Comparison of ENCODE assay signal across 8 mouse cellular contexts in genomic region chr11:58994337-58994826, GRCm38 (mm10). TPM values are rescaled to one million over a fixed set of nuclear protein-coding genes. Genes with fewer than 3 reads are reported as not detected.
DNase-seq lines count a peak whose midpoint lies in the region; ATAC-seq and TF ChIP-seq lines count a peak whose summit lies in the region.

No protein-coding gene starts in this region.

- peaks cover 16% of the 10 kb centered on the region for H3K36me3 ChIP-seq in embryonic facial prominence, embryonic 15.5 days
- no peaks in the 10 kb centered on the region for H3K36me3 ChIP-seq in liver, embryonic 14.5 days (replicated peaks; ENCODE audit: control insufficient read depth, insufficient read depth, low read depth)

- no peak for TF ChIP-seq EP300 in liver, embryonic 14.5 days (IDR thresholded peaks at IDR 0.05; ENCODE audit: low read depth)

- peaks cover 25% of the 10 kb centered on the region for H3K27me3 ChIP-seq in embryonic facial prominence, embryonic 15.5 days
- H3K27me3 ChIP-seq in liver, embryonic 14.5 days (ENCODE audit: control insufficient read depth, insufficient read depth, low read length): no peaks in the 10 kb centered on the region; the same call in 1 of the 2 replicates

- no peak overlapping the region for H3K9ac ChIP-seq in embryonic facial prominence, embryonic 15.5 days
- no peak overlapping the region for H3K9ac ChIP-seq in liver, embryonic 14.5 days (replicated peaks)

- H3K9me3 ChIP-seq in embryonic facial prominence, embryonic 15.5 days (replicated peaks): no peaks in the 10 kb centered on the region
- H3K9me3 ChIP-seq in liver, embryonic 14.5 days (ENCODE audit: control insufficient read depth, low read length): no peaks in the 10 kb centered on the region

- peak overlapping the region; percentile 61 for H3K4me2 ChIP-seq in embryonic facial prominence, embryonic 15.5 days (replicated peaks)
- peak overlapping the region; percentile 67 for H3K4me2 ChIP-seq in liver, embryonic 14.5 days (ENCODE audit: low read depth)

- TF ChIP-seq CTCF in liver, embryonic 14.5 days (IDR thresholded peaks at IDR 0.05; ENCODE audit: low read depth): peak; percentile 42

- no peak for DNase-seq in frontal cortex, postnatal 36 days (ENCODE audit: low spot score in 2 of 2)
- peak; percentile 71 for DNase-seq in adrenal gland, postnatal 14 days
- DNase-seq in liver, embryonic 14.5 days (ENCODE audit: low read depth in 3 of 3, low spot score in 3 of 3): peak; percentile 37 to 62 (median 41)
- DNase-seq in neural tube, embryonic 10.5 days (ENCODE audit: extremely low spot score, low spot score): peak; percentile 56
- peak; percentile 79 for DNase-seq in thymus, postnatal 14 days

- WGBS in embryonic facial prominence, embryonic 15.5 days: 2% methylated on average over 35 of the region's 35 CpGs
- WGBS in liver, embryonic 14.5 days (ENCODE audit: insufficient replicate concordance): 2% methylated on average over 33 of the region's 35 CpGs

- H3K4me1 ChIP-seq in embryonic facial prominence, embryonic 15.5 days: peaks cover 8% of the 10 kb centered on the region
- H3K4me1 ChIP-seq in liver, embryonic 14.5 days (replicated peaks; ENCODE audit: control insufficient read depth in 2 of 2, insufficient read depth in 2 of 2, low read length in 1 of 2): peaks cover 8 to 19% of the 10 kb centered on the region in 2 experiments

- peak overlapping the region; percentile 35 for H3K4me3 ChIP-seq in embryonic facial prominence, embryonic 15.5 days (replicated peaks)
- H3K4me3 ChIP-seq in liver, embryonic 14.5 days (ENCODE audit: insufficient read depth in 1 of 2, low read depth in 2 of 2, low read length in 2 of 2): peak overlapping the region; percentile 6 to 37; a peak in 3 of 4 replicates

- peak; percentile 8; the same call in 1 of the 2 replicates for ATAC-seq in frontal cortex, adult (ENCODE audit: low TSS enrichment)
- peak; percentile 62 for ATAC-seq in embryonic facial prominence, embryonic 15.5 days (ENCODE audit: insufficient number of reproducible peaks, low FRiP score, low TSS enrichment, low read depth)
- peak; percentile 14 for ATAC-seq in inflammation-experienced regulatory T-cells, adult 6 months
- peak; percentile 75 for ATAC-seq in liver, embryonic 14.5 days (ENCODE audit: insufficient read depth)

- H3K27ac ChIP-seq in embryonic facial prominence, embryonic 15.5 days (replicated peaks): no peak overlapping the region
- H3K27ac ChIP-seq in liver, embryonic 14.5 days: no peak overlapping the region

RNA-seq across cellular contexts. Expression of gene Trim11, which starts 16.5 kb away (rescaled TPM):
- total RNA-seq in adrenal gland, postnatal 14 days (2021): 25.5 and 29.9 TPM in 2 replicates
- polyA plus RNA-seq in embryonic facial prominence, embryonic 15.5 days (2015; fragmentation: Nextera tagmentation; extraction: Ambion mirVana): 23.3 and 24.1 TPM in 2 replicates
- 10 to 100 TPM; 18.8 to 24.0 (median 20.3) TPM for polyA plus RNA-seq in inflammation-experienced regulatory T-cells, adult 6 months (2017; shearing (Covaris generic))
- 8.1 and 8.3 TPM in 2 replicates for polyA plus RNA-seq in liver, embryonic 14.5 days (2012; rRNA removed)
- polyA plus RNA-seq in liver, embryonic 14.5 days (2014; fragmentation: Nextera tagmentation; extraction: Ambion mirVana): 6.4 and 6.9 TPM in 2 replicates

RNA-seq across cellular contexts. Expression of gene Hist3h2a, which starts 39.9 kb away (rescaled TPM):
- total RNA-seq in adrenal gland, postnatal 14 days (2021): 24.4 and 26.8 TPM in 2 replicates
- polyA plus RNA-seq in embryonic facial prominence, embryonic 15.5 days (2015; fragmentation: Nextera tagmentation; extraction: Ambion mirVana): 37.0 and 38.3 TPM in 2 replicates
- polyA plus RNA-seq in inflammation-experienced regulatory T-cells, adult 6 months (2017; shearing (Covaris generic)): 1 to 10 TPM; 3.1 to 5.0 (median 4.2) TPM
- polyA plus RNA-seq in liver, embryonic 14.5 days (2012; rRNA removed): 11.0 and 11.5 TPM in 2 replicates
- polyA plus RNA-seq in liver, embryonic 14.5 days (2014; fragmentation: Nextera tagmentation; extraction: Ambion mirVana): 13.5 and 16.7 TPM in 2 replicates

RNA-seq across cellular contexts. Expression of gene Trim17, which starts 39.9 kb away (rescaled TPM):
- 0.11 TPM in 1 of 2 replicates, not detected in the other for total RNA-seq in adrenal gland, postnatal 14 days (2021)
- 0.42 and 0.59 TPM in 2 replicates for polyA plus RNA-seq in embryonic facial prominence, embryonic 15.5 days (2015; fragmentation: Nextera tagmentation; extraction: Ambion mirVana)
- polyA plus RNA-seq in inflammation-experienced regulatory T-cells, adult 6 months (2017; shearing (Covaris generic)): under 1 TPM in 2 of 3 experiments, not detected in 1; 0.14 to 0.40 TPM
- 0.05 and 0.06 TPM in 2 replicates for polyA plus RNA-seq in liver, embryonic 14.5 days (2012; rRNA removed)
- polyA plus RNA-seq in liver, embryonic 14.5 days (2014; fragmentation: Nextera tagmentation; extraction: Ambion mirVana): 0.06 and 0.14 TPM in 2 replicates

RNA-seq across cellular contexts. Expression of gene Hist3h2ba, which starts 45.7 kb away (rescaled TPM):
- total RNA-seq in adrenal gland, postnatal 14 days (2021): 16.4 and 23.5 TPM in 2 replicates
- 43.6 and 55.8 TPM in 2 replicates for polyA plus RNA-seq in embryonic facial prominence, embryonic 15.5 days (2015; fragmentation: Nextera tagmentation; extraction: Ambion mirVana)
- polyA plus RNA-seq in inflammation-experienced regulatory T-cells, adult 6 months (2017; shearing (Covaris generic)): 1 to 10 TPM; 2.9 to 5.2 (median 4.3) TPM
- 15.7 and 16.0 TPM in 2 replicates for polyA plus RNA-seq in liver, embryonic 14.5 days (2012; rRNA removed)
- polyA plus RNA-seq in liver, embryonic 14.5 days (2014; fragmentation: Nextera tagmentation; extraction: Ambion mirVana): 4.2 and 6.0 TPM in 2 replicates

RNA-seq across cellular contexts. Expression of gene Rnf187, which starts 55.7 kb away (rescaled TPM):
- total RNA-seq in adrenal gland, postnatal 14 days (2021): 147 and 153 TPM in 2 replicates
- polyA plus RNA-seq in embryonic facial prominence, embryonic 15.5 days (2015; fragmentation: Nextera tagmentation; extraction: Ambion mirVana): 243 and 249 TPM in 2 replicates
- 10 to 100 TPM; 12.8 to 24.5 (median 15.7) TPM for polyA plus RNA-seq in inflammation-experienced regulatory T-cells, adult 6 months (2017; shearing (Covaris generic))
- 80.8 and 83.3 TPM in 2 replicates for polyA plus RNA-seq in liver, embryonic 14.5 days (2012; rRNA removed)
- 104 and 120 TPM in 2 replicates for polyA plus RNA-seq in liver, embryonic 14.5 days (2014; fragmentation: Nextera tagmentation; extraction: Ambion mirVana)

Comparison
In these comparisons a context has a peak if more than half of its experiments do, and no peak if none do; other contexts are left out.
1. ATAC-seq: peak in every context shown above with its lines; median percentile 75 in liver, embryonic 14.5 days; 62 in embryonic facial prominence, embryonic 15.5 days; 14 in inflammation-experienced regulatory T-cells, adult 6 months; 8 in frontal cortex, adult.
2. DNase-seq: peak in adrenal gland, postnatal 14 days (single experiment), liver, embryonic 14.5 days (3 of 3), neural tube, embryonic 10.5 days (single experiment) and thymus, postnatal 14 days (single experiment); none in frontal cortex, postnatal 36 days (0 of 2).